Mouse (Mus musculus) erythroblast, embryonic 14.5 days (primary cell): ENCODE data around the gene Neu3. TPM values are rescaled to one million over a fixed set of nuclear protein-coding genes. Genes with fewer than 3 reads are reported as not detected.
"Not testable (repeated sequence)": the region's sequence is repeated elsewhere in the genome, so short reads cannot be mapped to it uniquely, and the experiment has no call there.

Experiments
- H3K27me3 ChIP-seq: 2 replicates; pipeline ENCODE4 v1.6.1; 2012; ENCODE audit warnings: inconsistent platforms; ENCODE audit not compliant: control insufficient read depth
- H3K36me3 ChIP-seq: 2 replicates; pipeline ENCODE4 v1.6.1; 2012; ENCODE audit warnings: mild to moderate bottlenecking, inconsistent platforms; ENCODE audit not compliant: control insufficient read depth
- H3K4me1 ChIP-seq: 2 replicates; pipeline ENCODE4 v1.6.1; 2012; ENCODE audit warnings: inconsistent platforms; ENCODE audit not compliant: control insufficient read depth
- H3K4me3 ChIP-seq: replicated peaks from 2 replicates; pipeline ENCODE3; 2012; ENCODE audit warnings: moderate library complexity, mild to moderate bottlenecking, inconsistent platforms
- H3K9me3 ChIP-seq: 2 replicates; pipeline ENCODE4 v1.6.1; 2012; ENCODE audit warnings: low read length, inconsistent platforms, mixed read lengths; ENCODE audit not compliant: control insufficient read depth
- GATA1 ChIP-seq: IDR thresholded peaks from 2 replicates; pipeline ENCODE4 v1.6.1; 2012; ENCODE audit warnings: low read length, inconsistent platforms, mixed read lengths
- TAL1 ChIP-seq: IDR thresholded peaks from 3 replicates; pipeline ENCODE4 v1.6.1; 2012; ENCODE audit warnings: low read length, inconsistent platforms, mixed read lengths
- polyA plus RNA-seq: library from polyadenylated mRNA; stranded (reverse); fragments of >175 nt; gene quantifications from 2 replicates; pipeline ENCODE4 v1.2.3, GENCODE M21; 2012

Gene Neu3
- polyA plus RNA-seq, 1 experiment: 0.51 TPM

DNA sequence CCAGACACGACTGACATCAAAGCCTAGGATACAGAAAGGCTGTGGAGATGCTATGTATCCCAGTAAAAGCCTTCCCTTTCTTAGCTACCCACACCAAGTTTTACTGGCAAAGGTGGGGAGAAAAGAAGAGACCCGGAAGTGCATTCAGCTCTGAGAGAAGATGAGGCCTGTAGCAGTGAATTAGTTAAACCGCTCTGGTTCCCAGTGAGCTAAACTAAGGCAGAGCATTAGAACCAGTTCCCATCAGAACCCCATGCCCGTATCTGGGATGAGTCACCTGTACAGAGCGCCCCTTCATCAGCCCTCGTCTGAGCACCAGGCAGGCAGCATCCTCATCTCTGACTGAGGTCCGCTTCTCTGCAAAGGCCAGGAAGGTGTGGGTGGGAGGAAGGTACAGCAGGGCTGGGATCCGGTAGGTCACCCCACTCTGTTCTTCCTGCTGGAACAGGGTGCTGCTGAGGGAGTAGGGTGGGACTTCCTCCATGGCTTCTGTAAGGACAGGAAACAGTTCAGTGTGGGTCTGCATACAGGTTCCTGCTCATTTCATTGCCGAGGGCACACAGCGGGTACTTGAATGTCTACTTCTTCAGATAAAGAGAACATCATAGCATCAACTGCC is 5.1 kb downstream of the Neu3 start:
- no peaks in the 10 kb centered on the region for H3K9me3 ChIP-seq
- H3K4me3 ChIP-seq: peak overlapping the region; percentile 38
- TF ChIP-seq TAL1 (no peak), GATA1 (no peak)
- H3K36me3 ChIP-seq: peaks cover 63% of the 10 kb centered on the region
- H3K27me3 ChIP-seq: no peaks in the 10 kb centered on the region
- peaks cover 65% of the 10 kb centered on the region for H3K4me1 ChIP-seq

DNA sequence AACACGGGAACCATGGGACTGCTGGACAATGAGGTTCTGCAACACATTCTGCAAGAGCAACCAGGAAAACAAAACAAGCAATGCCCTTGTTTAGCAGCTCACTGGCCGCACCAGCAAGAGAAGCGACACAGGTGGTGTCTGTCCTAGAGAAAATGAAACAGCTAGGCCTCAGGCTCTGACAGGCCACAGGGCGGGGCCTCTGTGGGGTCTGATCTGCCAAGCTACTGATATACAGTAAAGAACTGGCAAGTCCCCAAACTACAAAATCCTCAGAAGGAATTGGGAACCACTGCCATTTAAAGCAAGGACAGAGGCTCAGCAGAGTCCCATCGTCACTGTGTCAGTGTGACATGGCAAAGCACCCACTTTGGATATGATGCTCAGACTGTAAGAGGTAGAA is 5.8 kb downstream of the Neu3 start:
- no peaks in the 10 kb centered on the region for H3K27me3 ChIP-seq
- peaks cover 71% of the 10 kb centered on the region for H3K36me3 ChIP-seq
- TF ChIP-seq GATA1 (no peak), TAL1 (no peak)
- peak overlapping the region; percentile 38 for H3K4me3 ChIP-seq
- peaks cover 63% of the 10 kb centered on the region for H3K4me1 ChIP-seq
- no peaks in the 10 kb centered on the region for H3K9me3 ChIP-seq

DNA sequence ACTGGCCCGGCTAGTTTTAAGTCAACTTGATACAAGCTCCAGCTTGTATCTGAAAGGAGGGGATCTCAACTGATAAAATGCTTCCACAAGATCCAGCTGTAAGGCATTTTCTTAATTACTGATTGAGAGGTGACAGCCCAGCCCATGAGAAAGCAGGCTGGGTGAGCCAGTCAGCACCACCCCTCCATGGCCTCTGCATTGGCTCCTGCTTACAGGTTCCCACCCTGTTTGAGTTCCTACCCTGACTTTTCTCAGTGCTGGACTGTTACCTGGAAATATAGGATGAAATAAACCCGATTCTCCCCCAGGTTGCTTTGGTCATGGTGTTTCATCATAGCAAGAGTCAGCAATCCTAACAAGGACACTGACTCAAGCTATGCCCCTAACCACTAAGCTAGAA is 6.3 kb downstream of the Neu3 start:
- Histone ChIP-seq H3K9me3 (no peaks in the 10 kb centered on the region), H3K4me1 (peaks cover 60% of the 10 kb centered on the region), H3K4me3 (peak overlapping the region; percentile 38)

DNA sequence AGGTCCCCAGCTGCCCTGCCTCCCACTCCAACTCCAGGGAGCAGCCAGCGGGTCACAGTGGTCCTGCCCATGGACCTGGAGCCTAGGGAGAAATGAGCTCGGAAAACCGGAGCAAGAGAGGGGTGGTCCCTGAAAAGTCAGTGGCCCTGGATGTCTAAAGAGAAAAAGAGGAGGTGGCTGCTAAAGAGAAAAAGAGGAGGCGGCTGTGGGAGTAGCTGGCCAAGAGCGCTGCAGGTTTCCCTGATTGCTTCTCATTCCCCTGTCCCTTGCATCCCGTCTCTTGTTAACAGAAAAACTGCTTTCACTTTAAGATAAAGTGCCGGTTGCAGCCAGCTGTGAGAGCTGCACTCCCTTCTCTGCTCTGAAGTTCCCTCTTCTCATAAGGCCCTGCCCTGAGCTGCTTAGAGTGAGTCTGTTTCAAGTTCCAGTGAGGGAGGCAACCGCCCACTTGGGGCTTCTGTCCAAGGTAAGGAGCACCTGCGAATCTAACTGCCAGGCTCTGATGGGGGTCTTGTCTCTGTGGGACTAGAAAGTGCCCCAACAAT is 10.0 kb downstream of the Neu3 start:
- not testable (repeated sequence) for H3K4me3 ChIP-seq, H3K27me3 ChIP-seq, H3K9me3 ChIP-seq
- Histone ChIP-seq H3K36me3 (peaks cover 78% of the 10 kb centered on the region), H3K4me1 (peaks cover 39% of the 10 kb centered on the region)

More for the DNA sequence above, 6.3 kb downstream of the Neu3 start:
- TF ChIP-seq TAL1: no peak
- no peak for TF ChIP-seq GATA1
- peaks cover 73% of the 10 kb centered on the region for H3K36me3 ChIP-seq
- H3K27me3 ChIP-seq: no peaks in the 10 kb centered on the region

DNA sequence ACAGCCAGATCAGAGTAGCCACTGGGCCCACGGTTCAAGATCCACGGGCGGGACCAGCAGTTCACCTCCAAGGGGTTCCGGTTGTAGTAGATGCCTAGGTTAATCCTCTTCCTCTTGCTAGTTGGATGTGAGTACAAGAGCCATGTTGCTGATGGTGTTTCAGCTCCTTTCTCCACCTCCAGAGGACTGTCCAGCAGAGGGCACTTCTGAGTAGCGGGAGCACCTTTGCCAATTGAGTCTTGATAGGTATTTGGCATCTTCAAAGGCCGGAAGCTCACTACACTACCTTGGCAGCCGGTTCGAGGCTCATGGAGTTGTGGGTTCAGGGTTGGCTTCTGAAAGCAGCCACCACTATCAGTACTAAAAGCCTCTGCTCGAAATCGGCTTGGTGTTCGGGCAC is 14.8 kb downstream of the Neu3 start:
- Histone ChIP-seq H3K27me3 (no peaks in the 10 kb centered on the region; the same call in 1 of the 2 replicates), H3K4me3 (no peak overlapping the region), H3K9me3 (peaks cover 4% of the 10 kb centered on the region), H3K4me1 (peaks cover 60% of the 10 kb centered on the region), H3K36me3 (peaks cover 97% of the 10 kb centered on the region)
- no peak for TF ChIP-seq TAL1
- no peak for TF ChIP-seq GATA1

DNA sequence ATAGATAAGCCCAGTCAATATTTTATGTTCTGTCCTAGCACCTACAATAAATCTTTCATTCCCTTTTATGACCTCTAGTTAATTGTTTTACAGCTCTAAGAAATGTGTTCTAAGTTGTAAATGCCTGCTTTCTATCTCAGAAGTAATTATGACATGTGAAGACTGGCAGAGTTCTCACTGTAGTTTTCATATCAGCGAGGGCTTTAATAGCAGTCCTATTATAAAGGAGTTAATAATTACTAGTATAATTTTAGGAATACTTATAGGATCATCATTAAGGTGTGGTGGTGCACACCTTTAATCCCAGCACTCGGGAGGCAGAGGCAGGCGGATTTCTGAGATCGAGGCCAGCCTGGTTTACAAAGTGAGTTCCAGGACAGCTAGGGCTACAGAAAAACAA is 16.6 kb downstream of the Neu3 start:
- peaks cover 96% of the 10 kb centered on the region for H3K36me3 ChIP-seq
- no peak overlapping the region for H3K4me3 ChIP-seq
- no peak for TF ChIP-seq TAL1
- TF ChIP-seq GATA1: no peak
- H3K27me3 ChIP-seq: no peaks in the 10 kb centered on the region; the same call in 1 of the 2 replicates
- H3K9me3 ChIP-seq: peaks cover 4% of the 10 kb centered on the region
- H3K4me1 ChIP-seq: peaks cover 72% of the 10 kb centered on the region

DNA sequence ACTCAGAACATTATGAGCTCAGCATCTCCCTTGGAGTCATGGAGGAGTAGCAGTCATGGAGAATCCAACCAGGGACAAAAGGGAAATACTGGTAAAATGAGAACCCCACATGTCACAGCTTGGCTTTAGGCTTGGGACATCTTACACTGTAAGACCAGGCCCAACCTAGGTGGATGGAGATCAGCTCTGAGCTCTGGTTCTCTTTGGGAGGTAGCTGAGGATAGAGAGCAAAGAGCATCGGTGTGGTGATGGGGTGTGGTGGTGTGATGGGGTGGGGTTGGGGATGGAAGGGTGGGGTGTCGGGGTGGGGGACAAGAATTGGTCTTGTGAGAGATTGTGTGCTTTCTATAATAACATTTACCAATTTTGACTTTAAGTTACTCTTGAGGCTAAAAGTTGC is 17.4 kb downstream of the Neu3 start:
- TF ChIP-seq GATA1 (no peak), TAL1 (no peak)
- peaks cover 93% of the 10 kb centered on the region for H3K36me3 ChIP-seq
- peaks cover 4% of the 10 kb centered on the region for H3K9me3 ChIP-seq
- H3K27me3 ChIP-seq: no peaks in the 10 kb centered on the region; the same call in 1 of the 2 replicates
- peaks cover 77% of the 10 kb centered on the region for H3K4me1 ChIP-seq
- H3K4me3 ChIP-seq: no peak overlapping the region

DNA sequence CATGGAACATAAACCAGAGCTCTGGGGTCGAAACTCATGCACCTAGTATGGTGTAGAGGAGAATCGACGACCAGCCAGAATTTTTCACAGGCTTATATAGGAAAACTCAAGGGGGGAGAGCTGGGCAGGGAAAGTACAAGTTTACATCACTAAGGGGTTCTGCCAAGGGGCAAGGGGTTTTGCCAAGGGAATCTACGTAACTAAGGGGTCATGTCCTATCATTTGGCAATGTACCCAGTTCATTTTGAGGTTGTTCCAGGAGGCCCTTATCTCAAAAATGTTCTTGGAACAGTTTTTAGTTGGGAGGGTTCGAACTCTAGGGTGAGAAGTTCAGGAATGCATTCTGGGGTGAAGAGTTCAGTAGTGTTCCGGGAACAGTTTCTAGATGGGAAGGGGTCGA is 21.2 kb downstream of the Neu3 start:
- not testable (repeated sequence) for H3K27me3 ChIP-seq, H3K9me3 ChIP-seq, H3K4me3 ChIP-seq
- Histone ChIP-seq H3K36me3 (peaks cover 65% of the 10 kb centered on the region), H3K4me1 (peaks cover 90% of the 10 kb centered on the region)

DNA sequence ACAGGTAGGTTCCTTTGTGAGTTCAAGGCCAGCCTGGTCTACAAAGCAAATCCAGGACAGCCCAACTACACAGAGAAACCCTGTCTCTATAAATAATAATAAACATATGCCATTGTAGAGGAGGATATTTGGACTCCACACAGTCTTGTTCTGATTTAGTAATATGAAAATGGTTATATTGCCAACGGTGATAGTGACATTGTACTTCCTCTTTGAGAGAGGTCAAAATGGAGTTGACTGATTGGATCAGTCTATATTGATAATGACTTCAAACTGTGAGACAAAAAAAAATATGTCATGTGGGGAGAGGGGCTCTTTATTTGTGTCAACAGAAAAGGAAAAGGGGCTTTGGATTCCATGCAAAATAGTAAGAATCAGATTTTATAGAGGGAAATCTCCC is 22.9 kb downstream of the Neu3 start:
- Histone ChIP-seq H3K4me1 (peaks cover 89% of the 10 kb centered on the region), H3K36me3 (peaks cover 52% of the 10 kb centered on the region), H3K9me3 (peaks cover 12% of the 10 kb centered on the region), H3K4me3 (no peak overlapping the region), H3K27me3 (no peaks in the 10 kb centered on the region; the same call in 1 of the 2 replicates)
- TF ChIP-seq TAL1 (no peak), GATA1 (no peak)

DNA sequence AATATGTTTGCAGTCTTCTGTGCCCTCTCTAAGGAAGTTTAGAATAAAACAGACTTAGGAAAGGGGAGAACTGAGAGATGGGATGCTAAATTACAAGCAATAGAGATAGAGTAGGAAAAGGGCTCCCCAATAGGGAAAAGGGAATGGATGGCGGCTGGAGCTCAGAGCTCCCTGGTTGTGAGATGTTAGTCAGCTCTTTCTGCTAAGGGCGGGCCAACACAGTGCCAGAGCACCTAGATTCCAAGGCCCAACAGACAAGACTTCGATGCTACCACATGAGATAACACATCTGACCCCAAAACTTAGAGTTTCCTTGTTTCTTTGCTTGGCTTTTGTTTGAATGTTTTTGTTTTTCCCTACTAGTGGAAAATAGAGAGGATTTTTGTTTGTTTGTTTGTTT is 24.2 kb downstream of the Neu3 start:
- H3K27me3 ChIP-seq: not testable (repeated sequence)
- H3K4me1 ChIP-seq: peaks cover 94% of the 10 kb centered on the region
- H3K36me3 ChIP-seq: peaks cover 39% of the 10 kb centered on the region
- H3K4me3 ChIP-seq: peak overlapping the region; percentile 20
- peaks cover 12% of the 10 kb centered on the region for H3K9me3 ChIP-seq
